ENCODE assay signal across 22 mouse cellular contexts in genomic region chr19:22925284-22925683, GRCm38 (mm10).
"Had no signal": no experiment of that assay in that cellular context is flagged by ENCODE, and none has a peak within 500 bp of the region (broad histone marks: within the 10 kb centered on the region; RNA-seq: fewer than 3 reads in every experiment).

No protein-coding gene starts in this region.

- H3K4me1 ChIP-seq: limb, embryonic 10.5 days; liver, embryonic 12.5 days; liver, embryonic 15.5 days; megakaryocyte, embryonic 14.5 days; midbrain, embryonic 10.5 days had no signal

- H3K27ac ChIP-seq: limb, embryonic 10.5 days; limb, embryonic 13.5 days; liver, embryonic 12.5 days; liver, embryonic 15.5 days; lung, embryonic 15.5 days; midbrain, embryonic 10.5 days; midbrain, embryonic 13.5 days; neural tube, embryonic 13.5 days had no signal

- H3K4me3 ChIP-seq: limb, embryonic 10.5 days; limb, embryonic 13.5 days; liver, embryonic 12.5 days; liver, embryonic 15.5 days; lung, embryonic 15.5 days; megakaryocyte, embryonic 14.5 days; midbrain, embryonic 10.5 days; midbrain, embryonic 13.5 days; myocyte; neural tube, embryonic 13.5 days had no signal

- DNase-seq: kidney, adult 18-20 months; kidney, adult 9 months; kidney, postnatal 14 days; kidney, postnatal 4 days; layer of hippocampus, adult 9-11 months; layer of hippocampus, postnatal 36 days; liver; lung, adult 18-20 months; lung, postnatal 10 days; lung, postnatal 36 days; thymus, adult 18-20 months; thymus, postnatal 14 days had no signal
